Mouse (Mus musculus) heart, embryonic 11.5 days (tissue): ENCODE measurements at regions not wholly inside any gene's neighbourhood (a gene's known extent, or its start where the extent isn't known, plus 50 kb on each side); places are given as distances from the start of the nearest gene placed in this dataset.

Source experiments
- ATAC-seq: fragments of 200-750 bp; cut with Nextera tagmentation; replicated peaks from 2 replicates; pipeline ENCODE4 v1.8.0; 2017; ENCODE audit warnings: moderate library complexity; ENCODE audit not compliant: insufficient number of reproducible peaks, low FRiP score, low TSS enrichment
- H3K27ac ChIP-seq: fragments of 300-500 bp; sonication (generic); 2 replicates; pipeline ENCODE4 v1.5.1; 2014; ENCODE audit warnings: mild to moderate bottlenecking, low read depth, low read length
- H3K27me3 ChIP-seq: fragments of 300-500 bp; sonication (generic); 2 replicates; pipeline ENCODE4 v1.6.1; 2014; ENCODE audit warnings: mild to moderate bottlenecking, low read length, mixed read lengths; ENCODE audit not compliant: control insufficient read depth, insufficient read depth
- H3K36me3 ChIP-seq: fragments of 300-500 bp; sonication (generic); 2 replicates; pipeline ENCODE4 v1.6.1; 2014; ENCODE audit warnings: mild to moderate bottlenecking, low read length, moderate library complexity, mixed read lengths; ENCODE audit not compliant: control insufficient read depth, insufficient read depth
- H3K4me1 ChIP-seq: fragments of 300-500 bp; sonication (generic); 2 replicates; pipeline ENCODE4 v1.6.1; 2014; ENCODE audit warnings: low read length; ENCODE audit not compliant: control insufficient read depth, insufficient read depth
- H3K4me2 ChIP-seq: fragments of 300-500 bp; sonication (generic); 2 replicates; pipeline ENCODE4 v1.6.1; 2014; ENCODE audit warnings: mild to moderate bottlenecking, moderate library complexity
- H3K4me3 ChIP-seq: fragments of 300-500 bp; sonication (generic); 2 replicates; pipeline ENCODE4 v1.5.1; 2014; ENCODE audit warnings: low read depth, low read length
- H3K9ac ChIP-seq: fragments of 300-500 bp; sonication (generic); 2 replicates; pipeline ENCODE4 v1.6.1; 2014; ENCODE audit warnings: mild to moderate bottlenecking, low read depth, low read length, moderate library complexity
- H3K9me3 ChIP-seq: fragments of 300-500 bp; sonication (generic); replicated peaks from 2 replicates; pipeline ENCODE4 v1.6.1; 2016; ENCODE audit warnings: low read length; ENCODE audit not compliant: control insufficient read depth
- WGBS: fragments of 180-500 bp; shearing (Covaris S2); extraction: QIAGEN DNeasy Blood & Tissue Kit; methylation state at CpG from one replicate; pipeline ENCODE4 v1.1.7; 2014; ENCODE audit not compliant: insufficient replicate concordance; 5-methylcytosine and 5-hydroxymethylcytosine counted together

- Histone ChIP-seq H3K9me3 (no peaks in the 10 kb centered on the region), H3K9ac (no peak overlapping the region), H3K4me1 (peaks cover 2% of the 10 kb centered on the region; the same call in 1 of the 2 replicates), H3K4me3 (no peak overlapping the region), H3K27ac (no peak overlapping the region), H3K36me3 (no peaks in the 10 kb centered on the region), H3K4me2 (no peak overlapping the region), H3K27me3 (no peaks in the 10 kb centered on the region)
- 47% methylated on average over 5 of the region's 5 CpGs for WGBS
- no peak for ATAC-seq
Observed at GRCm38 (mm10) chr2:57934062-57934822, 63.4 kb upstream of the Galnt5 start.
